Mouse (Mus musculus) G1E (cell line): ENCODE data around the gene Coq8b. TPM values are rescaled to one million over a fixed set of nuclear protein-coding genes. Genes with fewer than 3 reads are reported as not detected.

ENCODE experiments used
- ATAC-seq: 2 replicates; pipeline ENCODE4 v1.8.0; 2016; ENCODE audit warnings: mild to moderate bottlenecking; ENCODE audit not compliant: insufficient number of reproducible peaks, poor library complexity, low FRiP score, severe bottlenecking; ENCODE audit errors: extremely low read depth
- DNase-seq: peaks from one replicate; pipeline ENCODE4 v3.0.0; 2012; ENCODE audit warnings: low spot score
- H3K27me3 ChIP-seq: 2 replicates; pipeline ENCODE4 v1.6.1; 2012; ENCODE audit warnings: mild to moderate bottlenecking, low read length, inconsistent platforms; ENCODE audit not compliant: insufficient read depth
- H3K36me3 ChIP-seq: replicated peaks from 2 replicates; pipeline ENCODE3; 2012; ENCODE audit warnings: mild to moderate bottlenecking, inconsistent platforms
- H3K4me1 ChIP-seq: 2 replicates; pipeline ENCODE4 v1.6.1; 2012; ENCODE audit warnings: low read depth, low read length, inconsistent platforms, mixed read lengths; ENCODE audit not compliant: insufficient read depth
- H3K4me3 ChIP-seq: 2 replicates; pipeline ENCODE4 v1.5.1; 2012; ENCODE audit warnings: low read depth, mild to moderate bottlenecking, inconsistent platforms, low read length, moderate library complexity, mixed read lengths
- H3K9me3 ChIP-seq: replicated peaks from 2 replicates; pipeline ENCODE4 v1.6.1; 2012; ENCODE audit warnings: inconsistent platforms
- CTCF ChIP-seq: IDR thresholded peaks from 2 replicates; pipeline ENCODE4 v1.5.1; 2012; ENCODE audit warnings: low read depth, low read length, inconsistent platforms, mixed read lengths
- GATA1 ChIP-seq: IDR thresholded peaks from 2 replicates; pipeline ENCODE4 v1.6.1; 2012; ENCODE audit warnings: borderline replicate concordance, low read length, inconsistent platforms, mixed read lengths
- GATA2 ChIP-seq: IDR thresholded peaks from 2 replicates; pipeline ENCODE4 v1.6.1; 2012; ENCODE audit warnings: low read depth, low read length, inconsistent platforms, borderline replicate concordance
- POLR2AphosphoS5 ChIP-seq: IDR thresholded peaks from 2 replicates; pipeline ENCODE4 v1.6.1; 2012; ENCODE audit warnings: low read depth, low read length, inconsistent platforms; ENCODE audit not compliant: insufficient replicate concordance
- TAL1 ChIP-seq: conservative IDR thresholded peaks from 2 replicates; pipeline ENCODE4 v1.6.1; 2012; ENCODE audit warnings: low read depth, low read length, inconsistent platforms, mixed read lengths
- polyA plus RNA-seq: library from polyadenylated mRNA; stranded (reverse); fragments of >175 nt; gene quantifications from 2 replicates; pipeline ENCODE4 v1.2.3, GENCODE M21; 2012
- total RNA-seq, 2 experiments: library from RNA; stranded (forward) in 1 of 2; stranded (reverse) in 1 of 2; fragments of 200-1000 nt in 1 of 2; fragments of >200 nt in 1 of 2; fragmentation: Nextera tagmentation in 1 of 2; gene quantifications; 2 replicates each; pipeline ENCODE4 v1.2.3; 2014 to 2017

Gene Coq8b
- total and polyA plus RNA-seq, 3 experiments: 25.3 to 62.2 (median 30.4) TPM

- H3K27me3 ChIP-seq: peaks cover 30% of the 10 kb centered on the region
- no peak for ATAC-seq
- TF ChIP-seq CTCF (peak; percentile 74), GATA2 (no peak), TAL1 (no peak)
Measured at GRCm38 (mm10) chr7:27306161-27307160, 73.6 kb downstream of the Coq8b start.

DNA sequence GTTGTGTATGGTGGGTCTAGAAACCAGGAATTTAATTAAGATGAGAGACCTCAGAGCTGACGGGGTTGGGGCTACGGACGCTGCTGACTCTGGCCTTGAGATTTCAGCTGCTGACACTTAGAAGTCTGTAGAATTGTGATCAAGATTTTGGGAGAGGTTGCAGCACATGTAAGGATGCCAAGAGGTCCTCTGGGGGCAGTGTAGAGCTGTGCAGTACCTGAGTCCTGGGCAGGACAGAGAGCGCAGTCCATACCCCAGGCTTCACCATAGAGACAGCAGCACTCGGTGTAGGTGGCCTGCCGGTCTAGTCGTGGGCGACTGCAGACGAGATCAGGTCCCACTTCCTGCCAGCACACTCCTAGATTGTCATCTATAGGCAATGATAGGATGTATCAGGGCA lies 74.7 kb downstream of the Coq8b start:
- ATAC-seq (no peak), DNase-seq (no peak)
- Histone ChIP-seq H3K9me3 (no peaks in the 10 kb centered on the region), H3K27me3 (peaks cover 33% of the 10 kb centered on the region), H3K4me1 (peaks cover 18% of the 10 kb centered on the region), H3K4me3 (no peak overlapping the region), H3K36me3 (no peaks in the 10 kb centered on the region)
- TF ChIP-seq POLR2AphosphoS5 (no peak), GATA1 (no peak), TAL1 (no peak), GATA2 (no peak), CTCF (no peak)

More at GRCm38 (mm10) chr7:27306161-27307160, 73.6 kb downstream of the Coq8b start:
- DNase-seq: peak; percentile 39
- no peaks in the 10 kb centered on the region for H3K9me3 ChIP-seq
- no peak overlapping the region for H3K4me3 ChIP-seq
- H3K4me1 ChIP-seq: peaks cover 18% of the 10 kb centered on the region
- no peaks in the 10 kb centered on the region for H3K36me3 ChIP-seq

Other genes starting within 250 kb of the Coq8b start
- not detected in 2 replicates for gene Cyp2a12, start 203.9 kb upstream of the Coq8b start, total RNA-seq (2014; fragmentation: Nextera tagmentation)
- gene Cyp2a12, start 203.9 kb upstream of the Coq8b start, total RNA-seq (2017): not detected in 2 replicates
- not detected in 2 replicates for gene Cyp2a12, start 203.9 kb upstream of the Coq8b start, polyA plus RNA-seq
- not detected in 2 replicates for gene Cyp2f2, start 113.1 kb upstream of the Coq8b start, total RNA-seq (2014; fragmentation: Nextera tagmentation)
- not detected in 2 replicates for gene Cyp2f2, start 113.1 kb upstream of the Coq8b start, total RNA-seq (2017)
- not detected in 2 replicates for gene Cyp2f2, start 113.1 kb upstream of the Coq8b start, polyA plus RNA-seq
- gene Cyp2t4, start 79.3 kb upstream of the Coq8b start, total RNA-seq (2014; fragmentation: Nextera tagmentation): not detected in 2 replicates
- 0.06 TPM in 1 of 2 replicates, not detected in the other for gene Cyp2t4, start 79.3 kb upstream of the Coq8b start, total RNA-seq (2017)
- not detected in 2 replicates for gene Cyp2t4, start 79.3 kb upstream of the Coq8b start, polyA plus RNA-seq
- gene Egln2, start 66.2 kb upstream of the Coq8b start, total RNA-seq (2014; fragmentation: Nextera tagmentation): 16.9 and 22.0 TPM in 2 replicates
- 42.6 and 46.4 TPM in 2 replicates for gene Egln2, start 66.2 kb upstream of the Coq8b start, total RNA-seq (2017)
- 74.6 and 101 TPM in 2 replicates for gene Egln2, start 66.2 kb upstream of the Coq8b start, polyA plus RNA-seq
- 36.5 and 37.4 TPM in 2 replicates for gene Rab4b, start 54.1 kb upstream of the Coq8b start, total RNA-seq (2014; fragmentation: Nextera tagmentation)
- gene Rab4b, start 54.1 kb upstream of the Coq8b start, total RNA-seq (2017): 14.6 and 15.2 TPM in 2 replicates
- gene Rab4b, start 54.1 kb upstream of the Coq8b start, polyA plus RNA-seq: 182 and 204 TPM in 2 replicates
- gene Gm21983, start 51.9 kb upstream of the Coq8b start, total RNA-seq (2014; fragmentation: Nextera tagmentation): 0.83 TPM in 1 of 2 replicates, not detected in the other
- gene Gm21983, start 51.9 kb upstream of the Coq8b start, total RNA-seq (2017): not detected in 2 replicates
- 0.04 TPM in 1 of 2 replicates, not detected in the other for gene Gm21983, start 51.9 kb upstream of the Coq8b start, polyA plus RNA-seq
- 0.87 and 4.6 TPM in 2 replicates for gene Mia, start 51.9 kb upstream of the Coq8b start, total RNA-seq (2014; fragmentation: Nextera tagmentation)
- gene Mia, start 51.9 kb upstream of the Coq8b start, total RNA-seq (2017): 0.82 and 1.4 TPM in 2 replicates
- gene Mia, start 51.9 kb upstream of the Coq8b start, polyA plus RNA-seq: 0.24 TPM in 1 of 2 replicates, not detected in the other
- gene BC024978, start 37.2 kb upstream of the Coq8b start, total RNA-seq (2014; fragmentation: Nextera tagmentation): 14.5 and 15.5 TPM in 2 replicates
- gene BC024978, start 37.2 kb upstream of the Coq8b start, total RNA-seq (2017): 2.7 and 3.3 TPM in 2 replicates
- gene BC024978, start 37.2 kb upstream of the Coq8b start, polyA plus RNA-seq: 3.5 and 4.8 TPM in 2 replicates
- 249 and 291 TPM in 2 replicates for gene Snrpa, start 36.8 kb upstream of the Coq8b start, total RNA-seq (2014; fragmentation: Nextera tagmentation)
- gene Snrpa, start 36.8 kb upstream of the Coq8b start, total RNA-seq (2017): 96.6 and 101 TPM in 2 replicates
- gene Snrpa, start 36.8 kb upstream of the Coq8b start, polyA plus RNA-seq: 608 and 872 TPM in 2 replicates
- gene Itpkc, start 4.4 kb upstream of the Coq8b start, total RNA-seq (2014; fragmentation: Nextera tagmentation): 5.3 and 6.6 TPM in 2 replicates
- 4.6 TPM in 2 replicates for gene Itpkc, start 4.4 kb upstream of the Coq8b start, total RNA-seq (2017)
- gene Itpkc, start 4.4 kb upstream of the Coq8b start, polyA plus RNA-seq: 3.5 and 3.9 TPM in 2 replicates
- 2.9 and 4.5 TPM in 2 replicates for gene Numbl, start 25.4 kb downstream of the Coq8b start, total RNA-seq (2014; fragmentation: Nextera tagmentation)
- gene Numbl, start 25.4 kb downstream of the Coq8b start, total RNA-seq (2017): 1.3 and 1.6 TPM in 2 replicates
- gene Numbl, start 25.4 kb downstream of the Coq8b start, polyA plus RNA-seq: 5.7 TPM in 2 replicates
- gene Ltbp4, start 104.7 kb downstream of the Coq8b start, total RNA-seq (2014; fragmentation: Nextera tagmentation): 0.39 and 9.1 TPM in 2 replicates
- gene Ltbp4, start 104.7 kb downstream of the Coq8b start, total RNA-seq (2017): 0.06 and 0.16 TPM in 2 replicates
- 1.0 and 1.5 TPM in 2 replicates for gene Ltbp4, start 104.7 kb downstream of the Coq8b start, polyA plus RNA-seq
- 89.8 and 111 TPM in 2 replicates for gene Shkbp1, start 123.0 kb downstream of the Coq8b start, total RNA-seq (2014; fragmentation: Nextera tagmentation)
- gene Shkbp1, start 123.0 kb downstream of the Coq8b start, total RNA-seq (2017): 27.4 and 29.5 TPM in 2 replicates
- gene Shkbp1, start 123.0 kb downstream of the Coq8b start, polyA plus RNA-seq: 218 and 220 TPM in 2 replicates
- not detected in 2 replicates for gene Gm20479, start 124.4 kb downstream of the Coq8b start, total RNA-seq (2014; fragmentation: Nextera tagmentation)
- 1.3 TPM in 1 of 2 replicates, not detected in the other for gene Gm20479, start 124.4 kb downstream of the Coq8b start, total RNA-seq (2017)
- 1.2 and 1.4 TPM in 2 replicates for gene Gm20479, start 124.4 kb downstream of the Coq8b start, polyA plus RNA-seq
- 0.92 and 2.9 TPM in 2 replicates for gene Sptbn4, start 214.7 kb downstream of the Coq8b start, total RNA-seq (2014; fragmentation: Nextera tagmentation)
- gene Sptbn4, start 214.7 kb downstream of the Coq8b start, total RNA-seq (2017): 1.1 and 1.2 TPM in 2 replicates
- 0.91 and 1.1 TPM in 2 replicates for gene Sptbn4, start 214.7 kb downstream of the Coq8b start, polyA plus RNA-seq
- 438 and 479 TPM in 2 replicates for gene Blvrb, start 215.0 kb downstream of the Coq8b start, total RNA-seq (2014; fragmentation: Nextera tagmentation)
- gene Blvrb, start 215.0 kb downstream of the Coq8b start, total RNA-seq (2017): 212 and 254 TPM in 2 replicates
- 394 and 460 TPM in 2 replicates for gene Blvrb, start 215.0 kb downstream of the Coq8b start, polyA plus RNA-seq
- gene Sertad3, start 240.7 kb downstream of the Coq8b start, total RNA-seq (2014; fragmentation: Nextera tagmentation): 5.2 and 9.0 TPM in 2 replicates
- 15.8 and 18.1 TPM in 2 replicates for gene Sertad3, start 240.7 kb downstream of the Coq8b start, total RNA-seq (2017)
- gene Sertad3, start 240.7 kb downstream of the Coq8b start, polyA plus RNA-seq: 24.0 and 27.0 TPM in 2 replicates